Mouse (Mus musculus): ENCODE data around the gene Cdh24. TPM values are rescaled to one million over a fixed set of nuclear protein-coding genes. Genes with fewer than 3 reads are reported as not detected.

Cdh24 gene
- polyA plus RNA-seq, 1 experiment from 2014 or later, result 0.06 TPM

- Histone ChIP-seq H3K4me3 (ENCODE audit: inconsistent target) (peak overlapping the region; percentile 93), H3K27ac (peak overlapping the region; percentile 72), H3K36me3 (ENCODE audit: inconsistent target) (peaks cover 55% of the 10 kb centered on the region), H3K79me2 (ENCODE audit: inconsistent target) (peaks cover 48% of the 10 kb centered on the region)
- WGBS (ENCODE audit: missing documents), result 5% methylated on average over 7 of the region's 7 CpGs
Measured at GRCm38 (mm10) chr14:54652787-54653186, 11.6 kb upstream of the Cdh24 start.

DNA sequence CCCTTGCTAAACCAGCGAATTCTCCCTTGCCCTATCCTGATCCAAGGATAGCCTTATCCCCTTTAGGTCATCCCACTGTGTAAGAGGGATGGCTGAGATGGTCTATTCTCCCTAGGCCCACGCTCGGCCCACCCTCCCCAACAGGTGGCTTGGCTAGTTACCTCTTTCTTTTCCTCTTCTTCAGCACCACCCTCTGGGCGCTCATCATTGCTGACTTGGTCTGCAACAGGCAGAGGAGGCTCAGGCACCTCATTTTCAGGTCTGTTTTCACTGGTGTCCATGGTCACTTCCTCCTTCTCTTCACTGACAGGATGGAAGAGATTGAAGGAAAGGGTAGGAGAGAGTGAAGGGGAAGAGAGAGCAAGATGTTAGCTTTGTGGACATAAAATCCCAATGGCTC, 10.4 kb upstream of the Cdh24 start:
- Histone ChIP-seq H3K27ac (no peak overlapping the region), H3K36me3 (ENCODE audit: inconsistent target) (peaks cover 46% of the 10 kb centered on the region), H3K4me3 (ENCODE audit: inconsistent target) (no peak overlapping the region), H3K79me2 (ENCODE audit: inconsistent target) (peaks cover 48% of the 10 kb centered on the region)
- WGBS (ENCODE audit: missing documents), result 79% methylated on average over 4 of the region's 4 CpGs

GRCm38 (mm10) chr14:54650621-54651454, 9.7 kb upstream of the Cdh24 start:
- Histone ChIP-seq H3K4me3 (ENCODE audit: inconsistent target) (no peak overlapping the region), H3K36me3 (ENCODE audit: inconsistent target) (peaks cover 47% of the 10 kb centered on the region), H3K27ac (no peak overlapping the region), H3K79me2 (ENCODE audit: inconsistent target) (peaks cover 48% of the 10 kb centered on the region)
- WGBS (ENCODE audit: missing documents), result 58% methylated on average over 16 of the region's 23 CpGs

DNA sequence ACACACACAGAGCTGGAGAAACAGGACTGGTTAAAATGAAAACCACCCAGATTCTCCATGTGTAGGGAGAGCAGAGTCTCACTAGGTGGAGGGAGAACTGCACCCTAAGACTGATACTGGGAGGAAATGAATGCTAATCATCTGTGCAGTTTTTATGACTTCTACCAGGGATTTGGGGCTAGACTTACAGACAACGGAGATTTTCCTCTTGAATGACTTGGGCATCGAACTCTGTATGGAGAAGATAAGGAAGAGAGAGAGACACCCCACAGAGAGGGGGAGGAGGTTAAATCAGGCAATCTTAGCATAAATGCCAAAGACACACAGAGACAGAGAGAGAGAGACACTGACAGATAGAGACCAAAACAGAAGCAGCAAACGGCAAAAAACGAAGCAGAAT, 6.7 kb upstream of the Cdh24 start:
- Histone ChIP-seq H3K79me2 (ENCODE audit: inconsistent target) (peaks cover 39% of the 10 kb centered on the region), H3K27ac (no peak overlapping the region)
- 95% methylated on average over 4 of the region's 4 CpGs for WGBS (ENCODE audit: missing documents)

DNA sequence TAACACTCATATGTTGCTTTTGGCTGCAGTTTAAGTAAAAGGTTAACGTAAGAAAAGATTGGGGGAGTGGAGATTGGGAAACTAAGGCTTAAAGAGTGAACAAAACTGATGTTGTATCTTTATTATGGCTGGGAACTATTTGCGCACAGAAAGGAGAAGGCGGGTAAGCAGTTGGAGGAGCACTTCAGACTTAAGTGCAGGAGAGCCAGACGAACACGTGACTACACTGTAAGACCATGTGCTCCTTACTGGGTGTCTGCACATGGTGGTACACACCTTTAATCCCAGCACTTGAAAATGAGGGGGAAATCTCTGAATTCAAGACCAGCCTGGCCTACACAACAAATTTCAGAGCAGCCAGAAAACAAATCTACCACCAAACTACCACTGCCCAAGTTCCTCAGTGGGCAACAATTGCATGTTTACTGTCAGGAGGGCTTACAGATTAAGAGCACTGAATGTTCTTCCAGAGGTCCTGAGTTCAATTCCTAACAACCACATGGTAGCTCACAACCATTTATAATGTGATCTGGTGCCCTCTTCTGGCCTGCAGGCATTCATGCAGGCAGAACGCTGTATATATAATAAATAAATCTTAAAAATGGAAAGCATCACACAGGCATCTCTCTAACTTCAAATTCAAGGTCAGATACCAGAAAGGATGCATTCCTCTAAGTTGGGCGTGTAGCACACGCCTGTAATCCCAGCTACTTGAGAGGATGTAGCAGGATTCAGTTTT, 5.9 kb upstream of the Cdh24 start:
- Histone ChIP-seq H3K27ac (no peak overlapping the region), H3K36me3 (ENCODE audit: inconsistent target) (peaks cover 74% of the 10 kb centered on the region), H3K4me3 (ENCODE audit: inconsistent target) (no peak overlapping the region), H3K79me2 (ENCODE audit: inconsistent target) (peaks cover 30% of the 10 kb centered on the region)
- WGBS (ENCODE audit: missing documents), result 95% methylated on average over 8 of the region's 8 CpGs

More for the DNA sequence above, 6.7 kb upstream of the Cdh24 start:
- Histone ChIP-seq H3K4me3 (ENCODE audit: inconsistent target) (no peak overlapping the region), H3K36me3 (ENCODE audit: inconsistent target) (peaks cover 69% of the 10 kb centered on the region)

- WGBS (ENCODE audit: missing documents), result 97% methylated on average over 17 of the region's 17 CpGs
- no peak overlapping the region for H3K27ac ChIP-seq
Measured at GRCm38 (mm10) chr14:54646455-54646854, 5.3 kb upstream of the Cdh24 start.

GRCm38 (mm10) chr14:54644294-54644693, 3.1 kb upstream of the Cdh24 start:
- Histone ChIP-seq H3K27ac (no peak overlapping the region), H3K79me2 (ENCODE audit: inconsistent target) (peaks cover 11% of the 10 kb centered on the region), H3K36me3 (ENCODE audit: inconsistent target) (peaks cover 57% of the 10 kb centered on the region), H3K4me3 (ENCODE audit: inconsistent target) (no peak overlapping the region)
- 92% methylated on average over 9 of the region's 9 CpGs for WGBS (ENCODE audit: missing documents)

More at GRCm38 (mm10) chr14:54646455-54646854, 5.3 kb upstream of the Cdh24 start:
- no peak overlapping the region for H3K4me3 ChIP-seq (ENCODE audit: inconsistent target)
- peaks cover 74% of the 10 kb centered on the region for H3K36me3 ChIP-seq (ENCODE audit: inconsistent target)
- peaks cover 28% of the 10 kb centered on the region for H3K79me2 ChIP-seq (ENCODE audit: inconsistent target)

DNA sequence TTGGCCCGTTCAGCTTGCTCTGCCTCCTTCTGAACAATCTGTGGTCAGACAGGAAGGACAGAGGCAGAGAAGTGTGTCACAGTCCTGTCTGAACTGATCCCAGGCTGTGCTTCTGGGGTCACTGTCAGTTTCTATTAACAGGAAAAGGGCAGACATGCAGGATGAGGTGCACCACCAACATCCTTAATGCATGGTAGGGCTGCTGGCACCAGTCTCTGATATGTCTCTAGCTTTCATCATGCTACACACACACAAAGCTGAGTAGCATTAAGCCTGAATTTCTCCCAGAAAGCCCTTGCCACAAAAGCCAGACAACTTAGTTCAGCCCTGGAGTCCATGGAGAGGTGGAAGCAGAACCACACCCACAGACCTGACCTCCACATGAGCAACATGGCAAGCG, 1.8 kb upstream of the Cdh24 start:
- Histone ChIP-seq H3K79me2 (ENCODE audit: inconsistent target) (no peaks in the 10 kb centered on the region), H3K36me3 (ENCODE audit: inconsistent target) (peaks cover 44% of the 10 kb centered on the region), H3K4me3 (ENCODE audit: inconsistent target) (no peak overlapping the region), H3K27ac (no peak overlapping the region)
- WGBS (ENCODE audit: missing documents), result 89% methylated on average over 2 of the region's 2 CpGs

DNA sequence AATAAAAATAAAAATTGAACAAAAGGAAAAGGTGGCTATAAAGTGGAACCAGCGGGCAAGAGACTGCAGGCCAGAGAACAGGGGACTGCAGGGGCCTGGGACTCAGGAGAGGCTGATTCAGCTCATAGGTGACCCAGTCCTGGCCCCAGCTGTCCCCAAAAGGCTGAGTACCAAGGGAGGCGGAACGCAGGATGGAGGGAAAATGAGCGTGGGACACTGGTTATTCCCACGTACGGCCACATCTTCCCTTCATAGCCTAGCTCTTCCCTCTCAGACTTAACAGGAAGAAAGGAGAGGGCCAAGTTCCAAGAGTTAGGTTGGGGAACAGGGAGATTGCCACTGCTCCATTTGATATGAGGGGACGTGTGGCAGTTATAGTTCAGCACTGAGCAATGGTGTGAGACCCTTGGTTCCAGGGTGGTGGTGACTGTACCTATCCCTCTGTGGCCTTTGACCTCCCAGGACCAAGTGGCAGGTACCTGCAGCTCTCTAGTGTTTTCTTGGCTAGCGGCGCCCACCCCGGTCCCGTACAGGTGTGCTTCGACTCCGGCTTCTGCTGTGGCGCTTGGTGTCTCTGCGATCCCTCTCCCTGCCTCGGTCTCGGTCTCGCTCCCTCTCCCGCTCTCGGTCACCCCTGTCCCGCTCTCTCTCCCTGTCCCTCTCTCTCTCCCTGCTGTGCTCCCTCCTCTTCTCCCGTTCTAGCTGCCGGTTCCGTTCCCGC, 1.2 kb upstream of the Cdh24 start:
- no peak overlapping the region for H3K27ac ChIP-seq
- no peaks in the 10 kb centered on the region for H3K79me2 ChIP-seq (ENCODE audit: inconsistent target)
- H3K36me3 ChIP-seq (ENCODE audit: inconsistent target), result peaks cover 42% of the 10 kb centered on the region
- WGBS (ENCODE audit: missing documents), result 96% methylated on average over 21 of the region's 25 CpGs
- H3K4me3 ChIP-seq (ENCODE audit: inconsistent target), result no peak overlapping the region

- Histone ChIP-seq H3K27ac (no peak within 1 kb of the TSS), H3K4me3 (ENCODE audit: inconsistent target) (peak within 1 kb of the TSS; percentile 21), H3K36me3 (ENCODE audit: inconsistent target) (peaks cover 33% of the 10 kb centered on the region), H3K79me2 (ENCODE audit: inconsistent target) (no peaks in the 10 kb centered on the region)
- 4% methylated on average over 28 of the region's 28 CpGs for WGBS (ENCODE audit: missing documents)
Measured at GRCm38 (mm10) chr14:54640946-54641304, 239 bp downstream of the Cdh24 start, which contains the start of gene Gm17606. TSS of gene Gm17606 (plus strand) at chr14:54640952.

- H3K36me3 ChIP-seq (ENCODE audit: inconsistent target), result peaks cover 25% of the 10 kb centered on the region; the same call in 1 of the 2 replicates
- H3K27ac ChIP-seq, result no peak overlapping the region
- WGBS (ENCODE audit: missing documents), result 89% methylated on average over 4 of the region's 4 CpGs
- no peak overlapping the region for H3K4me3 ChIP-seq (ENCODE audit: inconsistent target)
- H3K79me2 ChIP-seq (ENCODE audit: inconsistent target), result no peaks in the 10 kb centered on the region
Measured at GRCm38 (mm10) chr14:54640121-54640520, 1.0 kb downstream of the Cdh24 start.

DNA sequence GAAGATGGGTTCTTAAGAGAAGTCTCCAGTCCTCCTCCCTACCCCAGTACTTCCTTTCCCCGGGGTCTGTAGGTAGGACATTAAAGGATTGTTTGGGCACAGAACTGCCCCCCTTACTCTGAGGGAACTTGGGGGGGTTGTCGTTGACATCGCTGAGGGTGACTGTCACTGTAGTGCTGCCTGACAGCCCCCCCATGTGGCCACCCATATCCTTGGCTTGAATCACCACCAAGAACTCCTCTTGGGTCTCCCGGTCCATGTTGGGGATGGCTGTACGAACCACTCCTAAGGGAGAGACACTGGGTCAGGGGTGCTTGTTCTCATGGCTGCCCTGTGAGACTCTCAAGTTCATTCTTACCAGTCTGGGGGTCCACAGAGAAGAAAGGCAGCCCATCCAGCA, 3.0 kb downstream of the Cdh24 start:
- no peak overlapping the region for H3K4me3 ChIP-seq (ENCODE audit: inconsistent target)
- WGBS (ENCODE audit: missing documents), result 71% methylated on average over 5 of the region's 5 CpGs
- H3K27ac ChIP-seq, result no peak overlapping the region
- H3K36me3 ChIP-seq (ENCODE audit: inconsistent target), result peaks cover 8% of the 10 kb centered on the region; the same call in 1 of the 2 replicates
- H3K79me2 ChIP-seq (ENCODE audit: inconsistent target), result no peaks in the 10 kb centered on the region

- Histone ChIP-seq H3K27ac (no peak overlapping the region), H3K79me2 (ENCODE audit: inconsistent target) (no peaks in the 10 kb centered on the region), H3K4me3 (ENCODE audit: inconsistent target) (no peak overlapping the region), H3K36me3 (ENCODE audit: inconsistent target) (no peaks in the 10 kb centered on the region)
- 61% methylated on average over 8 of the region's 8 CpGs for WGBS (ENCODE audit: missing documents)
Measured at GRCm38 (mm10) chr14:54636954-54637353, 4.2 kb downstream of the Cdh24 start.

DNA sequence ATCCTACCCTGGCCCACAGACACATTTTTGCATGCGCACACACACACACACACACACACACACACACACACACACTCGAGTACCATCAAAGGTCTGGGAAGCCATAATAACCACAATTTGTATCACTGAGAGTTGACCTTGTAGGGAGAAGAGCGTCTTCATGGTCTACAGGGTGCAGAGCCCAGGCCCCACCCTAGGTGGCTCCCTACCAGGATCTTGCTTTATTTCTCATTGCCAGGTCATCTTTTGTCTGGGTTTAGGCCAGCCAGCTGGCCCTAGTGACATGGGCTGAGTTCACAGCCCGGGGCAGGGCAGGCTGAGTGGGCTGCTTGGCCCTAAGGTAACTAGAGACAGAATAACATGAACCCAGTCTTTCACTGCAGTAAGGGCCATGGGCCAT, 7.0 kb downstream of the Cdh24 start:
- 77% methylated on average over 4 of the region's 4 CpGs for WGBS (ENCODE audit: missing documents)
- H3K36me3 ChIP-seq (ENCODE audit: inconsistent target), result no peaks in the 10 kb centered on the region
- H3K79me2 ChIP-seq (ENCODE audit: inconsistent target), result no peaks in the 10 kb centered on the region
- no peak overlapping the region for H3K4me3 ChIP-seq (ENCODE audit: inconsistent target)
- no peak overlapping the region for H3K27ac ChIP-seq
